Mouse (Mus musculus): ENCODE results near the gene Slc38a10. TPM values are rescaled to one million over a fixed set of nuclear protein-coding genes. Genes with fewer than 3 reads are reported as not detected.

Slc38a10 gene
- total and polyA plus RNA-seq, 2 experiments from 2014 or later: 65.9 to 139 TPM

- ATAC-seq (ENCODE audit: insufficient read depth, low read depth): no peak
- 88% methylated on average over 2 of the region's 2 CpGs for WGBS
- no peak for DNase-seq (ENCODE audit: low spot score)
- TF ChIP-seq EP300 (IDR thresholded peaks at IDR 0.05; ENCODE audit: low read depth): no peak
- no peak overlapping the region for H3K4me2 ChIP-seq (ENCODE audit: low read depth, low read length)
- H3K36me3 ChIP-seq (replicated peaks; ENCODE audit: control insufficient read depth, insufficient read depth, low read length): peaks cover 66% of the 10 kb centered on the region
- H3K9ac ChIP-seq (replicated peaks; ENCODE audit: low read depth, low read length): no peak overlapping the region
- no peaks in the 10 kb centered on the region for H3K9me3 ChIP-seq (replicated peaks; ENCODE audit: control insufficient read depth, low read length)
- H3K27me3 ChIP-seq (ENCODE audit: control insufficient read depth, insufficient read depth, low read length): no peaks in the 10 kb centered on the region
- H3K27ac ChIP-seq (ENCODE audit: low read depth): no peak overlapping the region
- H3K4me1 ChIP-seq (ENCODE audit: control insufficient read depth, insufficient read depth): no peaks in the 10 kb centered on the region
- no peak overlapping the region for H3K4me3 ChIP-seq (ENCODE audit: low read depth, low read length)
These were observed 24.3 kb downstream of the Slc38a10 start for GRCm38 (mm10) chr11:120126845-120127244.

- DNase-seq (ENCODE audit: low spot score): no peak
- ATAC-seq (ENCODE audit: insufficient read depth, low read depth): no peak
- 83% methylated on average over 12 of the region's 12 CpGs for WGBS
- Histone ChIP-seq H3K4me3 (ENCODE audit: low read depth, low read length) (no peak overlapping the region), H3K27ac (ENCODE audit: low read depth) (no peak overlapping the region), H3K9me3 (replicated peaks; ENCODE audit: control insufficient read depth, low read length) (no peaks in the 10 kb centered on the region), H3K36me3 (replicated peaks; ENCODE audit: control insufficient read depth, insufficient read depth, low read length) (peaks cover 44% of the 10 kb centered on the region), H3K4me1 (ENCODE audit: control insufficient read depth, insufficient read depth) (no peaks in the 10 kb centered on the region), H3K4me2 (ENCODE audit: low read depth, low read length) (no peak overlapping the region), H3K9ac (replicated peaks; ENCODE audit: low read depth, low read length) (no peak overlapping the region), H3K27me3 (ENCODE audit: control insufficient read depth, insufficient read depth, low read length) (no peaks in the 10 kb centered on the region)
- TF ChIP-seq EP300 (IDR thresholded peaks at IDR 0.05; ENCODE audit: low read depth): no peak
- no peak for TF ChIP-seq CTCF (IDR thresholded peaks at IDR 0.05; ENCODE audit: low read depth)
These were observed 29.0 kb downstream of the Slc38a10 start for GRCm38 (mm10) chr11:120122126-120122525.

- Histone ChIP-seq H3K4me1 (ENCODE audit: control insufficient read depth, insufficient read depth) (no peaks in the 10 kb centered on the region), H3K36me3 (replicated peaks; ENCODE audit: control insufficient read depth, insufficient read depth, low read length) (peaks cover 52% of the 10 kb centered on the region), H3K4me3 (ENCODE audit: low read depth, low read length) (no peak overlapping the region), H3K27ac (ENCODE audit: low read depth) (no peak overlapping the region), H3K9ac (replicated peaks; ENCODE audit: low read depth, low read length) (no peak overlapping the region), H3K27me3 (ENCODE audit: control insufficient read depth, insufficient read depth, low read length) (no peaks in the 10 kb centered on the region), H3K9me3 (replicated peaks; ENCODE audit: control insufficient read depth, low read length) (no peaks in the 10 kb centered on the region), H3K4me2 (ENCODE audit: low read depth, low read length) (no peak overlapping the region)
- no peak for TF ChIP-seq EP300 (IDR thresholded peaks at IDR 0.05; ENCODE audit: low read depth)
- TF ChIP-seq CTCF (IDR thresholded peaks at IDR 0.05; ENCODE audit: low read depth): peak; percentile 78
- ATAC-seq (ENCODE audit: insufficient read depth, low read depth): no peak
- 79% methylated on average over 17 of the region's 17 CpGs for WGBS
- peak; percentile 49 for DNase-seq (ENCODE audit: low spot score)
These were observed 30.3 kb downstream of the Slc38a10 start for GRCm38 (mm10) chr11:120120642-120121420.

GRCm38 (mm10) chr11:120119936-120120541 is 31.1 kb downstream of the Slc38a10 start:
- Histone ChIP-seq H3K9ac (replicated peaks; ENCODE audit: low read depth, low read length) (no peak overlapping the region), H3K4me2 (ENCODE audit: low read depth, low read length) (no peak overlapping the region), H3K27me3 (ENCODE audit: control insufficient read depth, insufficient read depth, low read length) (no peaks in the 10 kb centered on the region), H3K9me3 (replicated peaks; ENCODE audit: control insufficient read depth, low read length) (no peaks in the 10 kb centered on the region), H3K36me3 (replicated peaks; ENCODE audit: control insufficient read depth, insufficient read depth, low read length) (peaks cover 60% of the 10 kb centered on the region), H3K27ac (ENCODE audit: low read depth) (no peak overlapping the region), H3K4me1 (ENCODE audit: control insufficient read depth, insufficient read depth) (no peaks in the 10 kb centered on the region), H3K4me3 (ENCODE audit: low read depth, low read length) (no peak overlapping the region)
- no peak for DNase-seq (ENCODE audit: low spot score)
- ATAC-seq (ENCODE audit: insufficient read depth, low read depth): no peak
- TF ChIP-seq CTCF (IDR thresholded peaks at IDR 0.05; ENCODE audit: low read depth): no peak
- TF ChIP-seq EP300 (IDR thresholded peaks at IDR 0.05; ENCODE audit: low read depth): no peak
- 47% methylated on average over 10 of the region's 10 CpGs for WGBS

GRCm38 (mm10) chr11:120119108-120119507 is 32.0 kb downstream of the Slc38a10 start:
- Histone ChIP-seq H3K36me3 (replicated peaks; ENCODE audit: control insufficient read depth, insufficient read depth, low read length) (peaks cover 57% of the 10 kb centered on the region), H3K4me3 (ENCODE audit: low read depth, low read length) (no peak overlapping the region), H3K27ac (ENCODE audit: low read depth) (no peak overlapping the region), H3K4me1 (ENCODE audit: control insufficient read depth, insufficient read depth) (no peaks in the 10 kb centered on the region), H3K4me2 (ENCODE audit: low read depth, low read length) (no peak overlapping the region), H3K9ac (replicated peaks; ENCODE audit: low read depth, low read length) (no peak overlapping the region), H3K27me3 (ENCODE audit: control insufficient read depth, insufficient read depth, low read length) (no peaks in the 10 kb centered on the region), H3K9me3 (replicated peaks; ENCODE audit: control insufficient read depth, low read length) (no peaks in the 10 kb centered on the region)
- no peak for TF ChIP-seq CTCF (IDR thresholded peaks at IDR 0.05; ENCODE audit: low read depth)
- 93% methylated on average over 7 of the region's 7 CpGs for WGBS
- DNase-seq (ENCODE audit: low spot score) (no peak), ATAC-seq (ENCODE audit: insufficient read depth, low read depth) (no peak)

Data from heart, postnatal 0 days (tissue).